Mouse (Mus musculus) heart, embryonic 16.5 days (tissue): ENCODE measurements around the gene Znrf1. TPM values are rescaled to one million over a fixed set of nuclear protein-coding genes. Genes with fewer than 3 reads are reported as not detected.
A peak's percentile ranks its signal among the peaks of the same experiment; 100 is the strongest.

Source experiments
- ATAC-seq: fragments of 200-750 bp; cut with Nextera tagmentation; replicated peaks from 2 replicates; pipeline ENCODE4 v1.8.0; 2017; ENCODE audit warnings: moderate number of reproducible peaks; ENCODE audit not compliant: insufficient read depth, low FRiP score; ENCODE audit errors: extremely low read depth
- H3K27ac ChIP-seq: fragments of 300-500 bp; sonication (generic); 2 replicates; pipeline ENCODE4 v1.5.1; 2014; ENCODE audit warnings: mild to moderate bottlenecking, low read length, control low read depth, moderate library complexity
- H3K27me3 ChIP-seq: fragments of 300-500 bp; sonication (generic); 2 replicates; pipeline ENCODE4 v1.6.1; 2014; ENCODE audit warnings: low read length, mixed read lengths; ENCODE audit not compliant: control insufficient read depth, insufficient read depth
- H3K36me3 ChIP-seq: fragments of 300-500 bp; sonication (generic); 2 replicates; pipeline ENCODE4 v1.6.1; 2014; ENCODE audit not compliant: control insufficient read depth, insufficient read depth
- H3K4me1 ChIP-seq: fragments of 300-500 bp; sonication (generic); 2 replicates; pipeline ENCODE4 v1.6.1; 2014; ENCODE audit warnings: low read length, mixed read lengths; ENCODE audit not compliant: control insufficient read depth, insufficient read depth
- H3K4me2 ChIP-seq: fragments of 300-500 bp; sonication (generic); 2 replicates; pipeline ENCODE4 v1.6.1; 2014; ENCODE audit warnings: low read depth, mild to moderate bottlenecking, control low read depth, low read length
- H3K4me3 ChIP-seq: fragments of 300-500 bp; sonication (generic); 2 replicates; pipeline ENCODE4 v1.5.1; 2014; ENCODE audit warnings: mild to moderate bottlenecking, control low read depth, low read length
- H3K9ac ChIP-seq: fragments of 300-500 bp; sonication (generic); 2 replicates; pipeline ENCODE4 v1.6.1; 2014; ENCODE audit warnings: low read length, control low read depth
- H3K9me3 ChIP-seq: fragments of 300-500 bp; sonication (generic); replicated peaks from 2 replicates; pipeline ENCODE4 v1.6.1; 2016; ENCODE audit warnings: low read length; ENCODE audit not compliant: control insufficient read depth
- WGBS: fragments of 180-500 bp; shearing (Covaris S2); extraction: QIAGEN DNeasy Blood & Tissue Kit; methylation state at CpG from one replicate; pipeline ENCODE4 v1.1.7; 2014; 5-methylcytosine and 5-hydroxymethylcytosine counted together
- polyA plus RNA-seq: library from polyadenylated mRNA; unstranded; fragments of >200 nt; fragmentation: Nextera tagmentation; extraction: Ambion mirVana; gene quantifications from 2 replicates; pipeline ENCODE4 v1.2.1, GENCODE M21; 2015

Znrf1 gene
- polyA plus RNA-seq, 1 experiment from 2014 or later: 19.7 TPM

DNA sequence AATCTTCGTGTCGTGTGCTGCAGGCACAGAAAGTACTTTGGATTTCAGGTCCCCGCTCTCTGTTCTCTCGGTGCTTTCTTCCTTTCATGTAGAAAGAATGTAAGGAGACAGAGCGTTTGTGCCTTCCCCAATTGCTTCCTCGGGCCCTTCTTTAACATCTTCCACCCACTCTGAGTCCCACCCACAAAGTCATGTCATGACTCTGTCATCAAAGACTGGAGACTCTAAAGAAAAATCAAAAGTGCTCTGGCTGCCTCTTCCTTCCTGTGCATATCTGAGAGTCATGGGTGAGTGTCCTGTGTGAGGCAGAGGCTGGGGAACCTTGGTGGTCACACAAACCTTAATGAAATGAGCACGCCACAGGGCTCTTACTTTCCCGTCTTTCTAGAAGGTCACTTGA lies 8.7 kb upstream of the Znrf1 start:
- Histone ChIP-seq H3K4me1 (0 out of 2 replicates have a peak, but pooled peaks cover 2% of the 10 kb centered on the region), H3K27ac (no peak overlapping the region), H3K9me3 (no peaks in the 10 kb centered on the region), H3K4me3 (no peak overlapping the region), H3K36me3 (no peaks in the 10 kb centered on the region), H3K4me2 (no peak overlapping the region), H3K9ac (no peak overlapping the region), H3K27me3 (no peaks in the 10 kb centered on the region)
- whole genome bisulfite sequencing: 61% methylated on average over 8 of the region's 8 CpGs
- ATAC-seq: no peak

- Histone ChIP-seq H3K27me3 (no peaks in the 10 kb centered on the region), H3K27ac (no peak overlapping the region), H3K9me3 (no peaks in the 10 kb centered on the region), H3K4me3 (no peak overlapping the region), H3K9ac (no peak overlapping the region), H3K4me1 (no peaks in the 10 kb centered on the region), H3K4me2 (no peak overlapping the region), H3K36me3 (no peaks in the 10 kb centered on the region)
- 72% methylated on average over 5 of the region's 5 CpGs for WGBS
- no peak for ATAC-seq
Observed at GRCm38 (mm10) chr8:111528071-111528470, 7.8 kb upstream of the Znrf1 start.

- WGBS: 71% methylated on average over 12 of the region's 12 CpGs
- Histone ChIP-seq H3K4me3 (no peak overlapping the region), H3K9ac (no peak overlapping the region)
Observed at GRCm38 (mm10) chr8:111531191-111531590, 4.7 kb upstream of the Znrf1 start.

DNA sequence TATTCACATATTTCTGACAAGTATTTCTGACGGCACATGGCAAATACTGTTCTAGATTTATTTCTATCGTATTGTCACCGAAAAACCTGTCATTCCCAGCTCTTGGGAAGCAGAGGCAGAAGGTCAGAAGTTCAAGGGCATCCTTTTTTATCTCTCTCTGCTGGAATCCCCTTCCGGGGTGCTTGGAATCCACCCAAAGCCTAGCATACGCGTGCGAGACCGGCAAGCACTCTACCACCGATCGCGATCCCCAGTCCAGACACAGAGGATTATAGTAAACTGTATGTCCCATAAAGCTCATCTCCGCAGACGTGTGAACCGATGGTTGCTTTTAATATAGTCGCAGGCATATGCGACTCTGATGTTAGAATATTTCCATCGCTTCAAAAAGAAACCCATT lies 4.3 kb upstream of the Znrf1 start:
- no peaks in the 10 kb centered on the region for H3K9me3 ChIP-seq
- no peaks in the 10 kb centered on the region for H3K36me3 ChIP-seq
- H3K4me3 ChIP-seq: no peak overlapping the region
- 69% methylated on average over 17 of the region's 17 CpGs for WGBS
- ATAC-seq: no peak
- H3K4me2 ChIP-seq: no peak overlapping the region
- no peaks in the 10 kb centered on the region for H3K4me1 ChIP-seq
- H3K9ac ChIP-seq: no peak overlapping the region
- no peak overlapping the region for H3K27ac ChIP-seq
- no peaks in the 10 kb centered on the region for H3K27me3 ChIP-seq

More at GRCm38 (mm10) chr8:111531191-111531590, 4.7 kb upstream of the Znrf1 start:
- H3K27me3 ChIP-seq: no peaks in the 10 kb centered on the region
- ATAC-seq: no peak
- H3K27ac ChIP-seq: no peak overlapping the region
- H3K36me3 ChIP-seq: no peaks in the 10 kb centered on the region
- H3K4me1 ChIP-seq: no peaks in the 10 kb centered on the region
- no peak overlapping the region for H3K4me2 ChIP-seq
- no peaks in the 10 kb centered on the region for H3K9me3 ChIP-seq

- ATAC-seq: no peak
- WGBS: 57% methylated on average over 4 of the region's 4 CpGs
- Histone ChIP-seq H3K27me3 (no peaks in the 10 kb centered on the region), H3K4me1 (peaks cover 10% of the 10 kb centered on the region), H3K9me3 (no peaks in the 10 kb centered on the region), H3K4me3 (no peak overlapping the region), H3K4me2 (no peak overlapping the region), H3K9ac (no peak overlapping the region), H3K36me3 (no peaks in the 10 kb centered on the region), H3K27ac (no peak overlapping the region)
Observed at GRCm38 (mm10) chr8:111533503-111533902, 2.4 kb upstream of the Znrf1 start.

GRCm38 (mm10) chr8:111535491-111535890 lies 406 bp upstream of the Znrf1 start:
- Histone ChIP-seq H3K4me3 (peak overlapping the region; percentile 98), H3K27ac (no peak overlapping the region), H3K4me1 (peaks cover 26% of the 10 kb centered on the region)

GRCm38 (mm10) chr8:111536978-111537764 lies 1.3 kb downstream of the Znrf1 start:
- WGBS: under 1% methylated on average over 62 of the region's 64 CpGs
- peak overlapping the region; percentile 72 for H3K4me2 ChIP-seq
- H3K27ac ChIP-seq: peak overlapping the region; percentile 91
- H3K9me3 ChIP-seq: no peaks in the 10 kb centered on the region
- H3K4me3 ChIP-seq: peak overlapping the region; percentile 98
- ATAC-seq: peak; percentile 11
- H3K27me3 ChIP-seq: no peaks in the 10 kb centered on the region
- H3K4me1 ChIP-seq: peaks cover 34% of the 10 kb centered on the region
- H3K9ac ChIP-seq: peak overlapping the region; percentile 91
- H3K36me3 ChIP-seq: no peaks in the 10 kb centered on the region

More at GRCm38 (mm10) chr8:111535491-111535890, 406 bp upstream of the Znrf1 start:
- Histone ChIP-seq H3K4me2 (peak overlapping the region; percentile 72), H3K27me3 (no peaks in the 10 kb centered on the region), H3K36me3 (no peaks in the 10 kb centered on the region), H3K9ac (no peak overlapping the region; the same call in 1 of the 2 replicates), H3K9me3 (no peaks in the 10 kb centered on the region)
- no peak for ATAC-seq
- WGBS: 33% methylated on average over 5 of the region's 5 CpGs

DNA sequence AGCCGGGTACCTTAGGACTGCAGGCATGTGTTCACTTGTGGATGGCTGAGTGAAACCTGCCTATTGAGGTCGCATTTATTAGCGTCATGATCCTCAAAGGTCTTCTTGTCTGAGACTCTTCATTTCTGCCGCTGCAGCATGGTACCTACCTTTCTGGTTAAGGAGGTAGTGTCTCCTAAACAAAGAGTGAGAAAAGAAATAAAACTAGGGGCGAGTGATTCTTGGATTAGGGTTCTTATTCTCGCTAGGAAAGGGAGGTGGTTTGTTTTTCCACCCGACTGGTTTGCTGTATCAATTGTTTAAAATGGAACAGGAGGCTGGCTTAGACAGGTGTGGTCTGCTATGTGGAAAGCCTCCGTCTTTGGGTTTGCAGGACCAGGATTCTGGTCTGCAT lies 1.9 kb downstream of the Znrf1 start:
- no peaks in the 10 kb centered on the region for H3K9me3 ChIP-seq
- H3K36me3 ChIP-seq: no peaks in the 10 kb centered on the region
- WGBS: 9% methylated on average over 8 of the region's 8 CpGs
- peak overlapping the region; percentile 98 for H3K4me3 ChIP-seq
- peak overlapping the region; percentile 91 for H3K27ac ChIP-seq
- H3K4me1 ChIP-seq: peaks cover 34% of the 10 kb centered on the region
- peak overlapping the region; percentile 72 for H3K4me2 ChIP-seq
- no peak for ATAC-seq
- H3K9ac ChIP-seq: peak overlapping the region; percentile 91
- H3K27me3 ChIP-seq: no peaks in the 10 kb centered on the region

DNA sequence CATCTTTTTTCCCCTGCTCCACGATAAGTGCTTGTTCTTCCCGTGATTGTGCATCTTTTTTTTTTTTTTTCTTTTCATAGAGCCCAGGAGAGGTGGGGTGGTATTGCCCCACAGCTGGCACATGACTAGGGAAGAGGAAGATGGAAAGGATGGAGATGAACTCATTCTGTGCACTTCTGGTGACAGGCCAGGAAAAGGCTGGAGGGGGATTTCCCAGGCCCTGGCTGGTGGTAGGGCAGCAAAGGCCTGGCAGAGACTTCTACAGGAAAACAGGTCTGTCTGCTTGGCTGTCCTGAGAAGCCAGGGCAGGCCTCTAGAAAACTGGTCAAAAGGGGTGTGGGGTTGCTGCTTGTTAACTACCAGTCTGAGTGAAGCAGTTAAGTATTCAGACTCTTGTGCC lies 2.3 kb downstream of the Znrf1 start:
- WGBS: 14% methylated on average over 2 of the region's 2 CpGs
- Histone ChIP-seq H3K27me3 (no peaks in the 10 kb centered on the region), H3K27ac (peak overlapping the region; percentile 91), H3K36me3 (no peaks in the 10 kb centered on the region), H3K9ac (peak overlapping the region; percentile 91), H3K4me1 (peaks cover 37% of the 10 kb centered on the region), H3K9me3 (no peaks in the 10 kb centered on the region), H3K4me3 (peak overlapping the region; percentile 98), H3K4me2 (peak overlapping the region; percentile 72)
- no peak for ATAC-seq
